Comparison of ENCODE assay signal across 16 mouse cellular contexts in the genomic region with DNA sequence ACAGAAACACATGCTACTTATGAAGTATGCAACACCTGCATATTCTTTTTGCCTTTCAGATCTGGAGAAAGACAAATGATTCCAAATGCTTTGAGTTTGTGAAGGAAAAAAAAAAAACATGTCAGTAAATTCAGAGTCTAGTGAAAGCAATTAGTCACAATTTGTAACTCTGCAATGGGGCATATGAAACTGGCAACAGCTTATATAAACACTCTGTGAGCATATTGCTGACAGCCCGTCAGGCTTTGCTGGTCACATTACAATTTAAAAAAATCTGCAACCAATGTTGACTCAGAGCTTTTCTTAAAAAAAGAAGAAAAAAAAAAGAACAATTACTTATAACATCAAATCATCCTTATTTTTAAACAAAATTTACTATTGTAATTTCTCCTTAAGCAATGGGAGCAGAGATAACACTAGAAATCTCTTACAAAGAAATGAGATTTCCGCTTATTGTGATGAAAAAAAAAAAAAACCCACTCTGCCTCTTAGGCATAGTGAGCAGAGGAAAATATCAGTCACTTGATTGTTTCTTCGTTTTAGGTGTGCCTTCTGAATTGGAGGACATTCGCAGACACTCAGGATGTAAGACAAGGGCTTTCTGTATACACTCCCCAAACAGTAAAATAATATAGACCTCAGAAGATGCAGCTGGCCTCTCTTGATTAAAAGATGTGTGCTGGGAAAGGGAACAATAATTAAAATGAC.
"Had no signal": no experiment of that assay in that cellular context is flagged by ENCODE, and none has a peak within 500 bp of the region (broad histone marks: within the 10 kb centered on the region; RNA-seq: fewer than 3 reads in every experiment).

No protein-coding gene starts in this region.

- H3K4me1 ChIP-seq: limb, embryonic 12.5 days; limb, embryonic 15.5 days; midbrain, embryonic 12.5 days had no signal

- H3K9me3 ChIP-seq: limb, embryonic 12.5 days; limb, embryonic 15.5 days; midbrain, embryonic 12.5 days had no signal

- H3K36me3 ChIP-seq: limb, embryonic 12.5 days; limb, embryonic 15.5 days; midbrain, embryonic 12.5 days had no signal

- H3K27me3 ChIP-seq: limb, embryonic 12.5 days; limb, embryonic 15.5 days; midbrain, embryonic 12.5 days had no signal

- ATAC-seq: liver, postnatal 0 days; midbrain, embryonic 16.5 days had no signal

- H3K9ac ChIP-seq: limb, embryonic 12.5 days; limb, embryonic 15.5 days; liver, embryonic 14.5 days; liver, postnatal 0 days; midbrain, embryonic 12.5 days had no signal

- H3K4me2 ChIP-seq: limb, embryonic 12.5 days; limb, embryonic 15.5 days; liver, embryonic 11.5 days; midbrain, embryonic 12.5 days had no signal

- DNase-seq: kidney, adult 2 months; kidney, postnatal 10 days; kidney, postnatal 36 days; liver, postnatal 0 days; lung, postnatal 10 days; thymus, adult 2 months; thymus, postnatal 14 days; thymus, postnatal 4 days had no signal

- H3K4me3 ChIP-seq: left cerebral cortex, adult 2 months; limb, embryonic 12.5 days; limb, embryonic 15.5 days; midbrain, embryonic 12.5 days had no signal

- H3K27ac ChIP-seq: left cerebral cortex, adult 2 months; limb, embryonic 12.5 days; limb, embryonic 15.5 days; liver, embryonic 14.5 days; macrophage; midbrain, embryonic 12.5 days had no signal
